Mouse (Mus musculus): ENCODE measurements at regions not wholly inside any gene's neighbourhood (a gene's known extent, or its start where the extent isn't known, plus 50 kb on each side); places are given as distances from the start of the nearest gene placed in this dataset.

DNA sequence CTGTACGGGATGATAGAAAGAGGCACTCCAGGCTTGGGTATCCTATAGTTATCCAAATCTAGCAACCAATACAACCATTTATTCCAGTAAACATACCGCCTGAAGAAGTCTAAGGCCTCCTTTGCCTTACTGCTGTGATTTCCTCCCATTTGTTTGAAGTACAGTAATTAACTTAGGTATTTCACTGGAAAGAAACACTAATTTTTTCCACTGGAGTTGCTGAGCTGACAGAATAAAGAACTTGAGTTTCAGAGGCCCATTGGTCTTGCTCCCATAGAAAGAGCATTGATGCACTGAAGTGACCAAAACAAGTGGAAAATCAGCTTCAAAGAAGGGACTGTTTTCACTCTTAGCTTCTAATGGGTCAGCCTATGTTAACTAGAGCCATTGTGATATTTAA lies 1100.8 kb upstream of the Gm7489 start:
- DNase-seq (ENCODE audit: low spot score in 2 of 2): no peak

- no peak for DNase-seq (ENCODE audit: low spot score in 2 of 2)
These were observed 1099.5 kb upstream of the Gm7489 start for GRCm38 (mm10) chr15:52785196-52785595.

- DNase-seq (ENCODE audit: low spot score in 2 of 2): no peak
These were observed 1098.7 kb upstream of the Gm7489 start for GRCm38 (mm10) chr15:52785976-52786375.

- no peak for DNase-seq (ENCODE audit: low spot score in 2 of 2)
These were observed 1079.1 kb upstream of the Gm7489 start for GRCm38 (mm10) chr15:52805479-52806199.

GRCm38 (mm10) chr15:52808622-52809021 lies 1076.1 kb upstream of the Gm7489 start:
- no peak for DNase-seq (ENCODE audit: low spot score in 2 of 2)

DNA sequence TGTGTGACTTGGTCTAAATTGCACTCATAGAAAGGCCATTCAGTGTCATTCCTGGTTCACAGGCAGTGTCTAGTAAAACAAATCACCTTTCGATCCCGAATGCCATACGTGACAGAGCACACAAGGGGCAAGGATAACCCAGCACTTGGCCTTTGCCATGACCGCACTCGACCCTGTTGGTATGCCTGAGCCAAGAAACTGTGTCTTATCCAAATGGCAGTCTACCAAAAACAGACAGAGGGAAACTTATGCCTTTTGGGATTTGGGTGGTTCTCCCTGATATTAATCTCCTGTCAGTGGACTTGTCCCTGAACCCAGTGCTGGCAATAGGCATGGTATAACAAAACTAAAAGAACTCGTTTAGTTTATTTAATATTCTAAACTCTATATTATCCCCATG lies 1063.9 kb upstream of the Gm7489 start:
- DNase-seq (ENCODE audit: low spot score in 2 of 2): no peak

DNA sequence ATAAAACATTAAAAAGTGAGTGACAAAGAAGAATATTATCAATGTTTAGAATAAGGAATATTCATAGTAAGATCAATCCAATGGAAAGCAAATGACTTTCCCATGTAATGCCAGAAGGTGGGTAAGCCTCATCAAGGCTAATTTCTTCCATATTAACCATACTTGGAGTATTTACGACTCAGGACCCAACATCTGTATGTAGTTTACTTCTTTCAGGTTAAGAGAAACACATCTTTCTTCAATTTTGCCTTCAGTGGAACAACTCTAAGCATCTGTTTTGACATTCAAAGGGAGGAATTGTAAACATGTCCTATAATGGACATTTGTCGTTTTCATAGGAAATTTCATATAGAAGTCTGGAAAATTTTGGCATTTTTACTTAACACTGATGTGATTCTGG lies 1047.8 kb upstream of the Gm7489 start:
- no peak for DNase-seq (ENCODE audit: low spot score in 2 of 2)

- DNase-seq (ENCODE audit: low spot score in 2 of 2): no peak
These were observed 1036.6 kb upstream of the Gm7489 start for GRCm38 (mm10) chr15:52848132-52848531.

DNA sequence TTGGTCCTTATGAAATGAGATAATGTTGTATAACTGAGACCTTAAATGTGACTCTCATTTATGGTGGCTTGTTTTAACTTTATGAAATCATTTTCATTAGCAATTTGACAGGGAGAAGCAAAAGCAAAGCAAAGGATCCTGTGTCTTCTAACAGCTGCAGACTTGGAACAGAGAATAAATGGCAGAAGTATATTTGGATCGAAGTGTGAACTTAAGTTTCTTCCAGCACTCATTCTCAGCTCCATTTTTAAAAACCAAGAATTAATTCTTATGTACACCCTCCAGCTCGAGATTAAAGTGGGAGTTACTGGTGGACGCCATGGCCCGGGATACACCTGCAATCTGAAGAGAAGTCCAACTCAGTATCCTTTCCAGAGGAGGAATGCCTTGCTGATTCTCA lies 1026.0 kb upstream of the Gm7489 start:
- no peak for DNase-seq (ENCODE audit: low spot score in 2 of 2)

DNA sequence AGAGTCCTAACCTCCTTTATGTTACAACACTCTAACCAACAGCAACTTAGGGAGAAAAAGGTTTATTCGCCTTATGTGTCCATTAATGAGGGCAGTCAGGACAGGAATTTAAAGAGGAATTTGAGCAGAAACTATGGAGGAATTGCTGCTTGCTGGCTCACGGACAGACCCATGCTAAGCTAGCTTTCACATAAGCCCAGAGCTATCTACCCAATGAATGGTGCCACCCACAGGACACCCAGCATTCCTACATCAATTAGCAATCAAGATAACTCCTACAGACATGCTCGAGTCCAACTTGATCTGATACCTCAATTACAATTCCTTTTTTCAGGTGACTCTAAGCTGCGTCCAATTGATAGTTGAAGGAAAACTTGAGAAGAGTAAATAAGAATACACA lies 1021.2 kb upstream of the Gm7489 start:
- no peak for DNase-seq (ENCODE audit: low spot score in 2 of 2)

DNA sequence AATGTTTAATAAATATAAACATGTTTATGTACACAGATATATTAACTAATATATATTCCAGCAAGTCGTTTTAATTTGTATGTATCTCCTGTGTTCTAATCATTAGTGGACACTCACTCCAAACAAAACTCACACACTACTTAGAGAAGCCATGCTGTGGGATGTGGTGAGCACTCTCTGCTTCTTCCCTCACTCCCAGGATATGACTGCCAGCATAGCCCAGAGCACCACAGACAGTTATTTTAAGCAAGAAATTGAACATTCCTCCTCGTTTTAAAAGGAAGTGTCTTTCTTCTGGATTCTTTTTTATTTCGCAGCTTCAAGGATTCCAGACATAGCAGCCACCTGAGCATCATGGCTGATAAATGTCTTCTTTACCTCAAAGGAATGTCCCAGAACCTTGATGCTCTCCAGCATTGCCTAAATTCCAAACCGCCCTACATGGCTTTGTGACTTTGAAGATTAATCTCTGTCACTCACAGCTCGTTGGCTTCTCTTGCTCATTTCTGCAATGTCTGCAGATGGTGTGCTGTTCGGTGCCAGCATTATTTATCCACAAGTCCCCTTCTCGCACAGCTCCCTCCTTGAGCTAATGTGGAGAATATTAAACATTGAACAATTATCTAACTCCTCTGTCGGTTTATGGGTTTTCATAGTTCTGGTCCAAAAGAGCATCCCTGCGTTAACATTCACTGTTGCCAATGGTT lies 992.3 kb upstream of the Gm7489 start:
- no peak for DNase-seq (ENCODE audit: low spot score in 2 of 2)

DNA sequence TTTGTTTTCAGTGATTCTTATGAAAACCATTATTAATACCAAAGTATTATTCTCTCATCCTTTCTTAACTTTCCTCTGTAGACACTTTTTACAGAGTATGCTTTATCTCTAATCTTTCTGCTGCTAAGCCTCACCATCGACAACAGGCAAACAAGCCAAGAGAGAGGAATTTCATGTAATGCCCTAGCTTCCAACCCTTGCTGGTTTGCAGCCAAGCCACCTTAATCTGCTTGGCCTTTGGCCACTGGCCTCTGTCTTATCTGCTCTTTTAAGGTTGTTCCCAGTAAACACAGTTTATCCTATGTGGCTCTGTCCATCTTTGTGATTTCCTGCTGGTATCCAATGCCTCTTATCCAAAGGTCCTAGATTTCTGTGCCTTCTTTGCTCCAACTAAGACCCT lies 986.6 kb upstream of the Gm7489 start:
- DNase-seq (ENCODE audit: low spot score in 2 of 2): no peak

DNA sequence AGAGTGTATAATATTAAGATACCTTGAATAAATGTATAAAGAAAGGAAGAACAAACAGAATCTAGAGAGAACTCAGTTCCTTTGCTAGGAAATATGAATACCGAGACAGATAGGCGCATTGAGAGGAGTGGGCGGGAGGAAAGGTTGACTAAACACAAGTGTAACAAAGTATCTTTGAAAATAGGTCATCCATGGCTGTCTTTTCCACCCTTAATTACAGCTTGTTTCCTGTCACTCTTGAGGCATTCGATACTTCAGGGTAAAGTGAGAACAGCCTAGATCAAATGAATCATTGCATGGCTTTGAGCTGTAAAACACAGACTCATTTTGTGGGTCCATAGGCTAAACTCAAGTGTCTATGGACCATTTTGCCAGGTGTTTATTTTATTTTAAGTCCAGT lies 985.3 kb upstream of the Gm7489 start:
- no peak for DNase-seq (ENCODE audit: low spot score in 2 of 2)

DNA sequence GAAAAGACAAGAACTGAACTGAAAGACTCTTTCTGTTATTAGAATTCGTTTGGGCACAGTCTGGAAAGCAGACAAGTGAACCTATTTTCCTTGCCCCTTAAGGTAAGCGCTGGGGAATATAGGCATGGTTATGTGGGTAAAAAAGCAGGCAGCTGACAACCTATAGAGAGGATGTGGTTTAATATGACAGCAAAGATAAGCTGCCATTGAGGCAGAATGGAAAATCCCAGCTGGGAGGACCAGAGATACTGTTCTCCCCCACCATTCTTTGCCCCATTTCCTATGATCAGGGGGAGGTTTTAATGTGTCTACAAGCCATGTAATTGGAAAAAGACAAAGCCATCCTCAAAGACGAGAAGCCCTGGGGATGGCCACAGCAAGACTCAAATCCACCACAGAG lies 984.9 kb upstream of the Gm7489 start:
- no peak for DNase-seq (ENCODE audit: low spot score in 2 of 2)

DNA sequence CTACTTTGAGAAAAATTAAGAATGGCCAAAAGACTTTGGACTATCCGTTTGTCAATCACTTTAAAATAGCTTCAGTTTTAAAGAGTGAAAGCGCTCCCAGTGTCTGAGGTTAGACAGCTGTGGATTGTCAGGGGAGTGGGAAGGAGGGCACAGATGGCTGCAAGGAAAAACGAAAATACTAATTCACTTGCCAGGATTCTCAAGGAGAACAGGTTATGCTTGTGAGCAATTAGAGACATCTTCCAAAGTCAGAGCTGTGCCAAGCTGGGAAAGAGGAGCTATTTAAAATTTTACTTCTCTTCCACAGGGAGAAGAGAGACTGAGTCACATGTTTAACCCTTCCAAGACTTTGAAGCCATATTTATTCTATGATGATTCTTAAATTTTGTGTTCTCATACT lies 979.5 kb upstream of the Gm7489 start:
- no peak for DNase-seq (ENCODE audit: low spot score in 2 of 2)

DNA sequence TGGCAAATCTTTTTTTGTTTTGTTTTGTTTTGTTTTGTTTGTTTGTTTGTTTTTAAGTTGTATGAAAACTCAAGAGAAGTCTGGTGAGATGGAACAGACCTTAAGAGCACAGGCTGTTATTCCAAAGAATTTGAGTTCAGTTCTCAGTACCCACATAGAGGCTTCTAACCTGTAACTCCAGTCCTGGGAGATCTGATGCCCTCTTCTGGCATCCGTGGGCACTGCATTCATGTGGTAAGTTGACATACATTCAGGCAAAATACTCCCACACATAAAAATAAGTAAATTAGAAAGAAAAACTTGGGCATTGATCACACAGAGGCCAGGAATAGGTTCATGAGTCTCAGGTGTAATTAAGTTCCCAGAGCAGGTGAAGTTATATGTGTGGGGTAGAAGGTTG lies 977.5 kb upstream of the Gm7489 start:
- no peak for DNase-seq (ENCODE audit: low spot score in 2 of 2)

DNA sequence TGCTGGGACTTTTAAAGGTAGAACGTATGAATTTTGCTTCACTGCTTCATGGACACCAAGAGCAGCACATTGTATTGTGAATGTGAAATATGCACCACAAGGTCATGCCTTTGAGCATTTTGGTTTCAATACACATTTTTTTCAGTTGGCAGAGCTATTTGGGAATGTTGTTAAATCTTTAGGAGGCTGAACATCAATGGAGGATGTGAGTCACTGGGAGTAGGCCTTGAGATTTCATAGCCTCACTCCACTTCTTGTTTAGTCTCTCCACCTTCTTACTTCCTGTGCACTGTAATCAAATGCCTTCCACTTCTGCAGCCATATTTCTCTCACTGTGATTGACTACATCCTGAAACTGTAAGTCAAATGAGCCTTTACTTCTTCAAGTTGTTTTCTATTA lies 962.4 kb upstream of the Gm7489 start:
- no peak for DNase-seq (ENCODE audit: low spot score in 2 of 2)

DNA sequence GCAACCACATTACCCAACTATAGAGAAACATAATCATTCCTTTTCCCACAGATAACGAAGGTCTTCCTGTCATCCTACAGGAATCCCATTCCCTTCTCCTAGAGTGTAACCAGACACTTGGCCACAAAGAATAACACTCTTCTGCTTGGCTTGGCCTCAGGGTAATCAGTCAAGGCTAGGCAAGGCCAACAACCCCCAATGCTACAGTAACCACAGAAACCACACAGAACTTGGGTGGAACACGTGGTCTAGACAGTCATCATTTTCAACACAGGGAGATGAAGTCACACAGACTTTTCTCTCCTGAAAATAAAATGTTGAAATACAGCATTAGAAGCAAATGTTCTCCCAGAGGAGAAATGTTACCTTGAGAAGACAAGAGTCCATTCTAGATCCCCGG lies 956.3 kb upstream of the Gm7489 start:
- DNase-seq (ENCODE audit: low spot score in 2 of 2): peak; percentile 3 to 10

DNA sequence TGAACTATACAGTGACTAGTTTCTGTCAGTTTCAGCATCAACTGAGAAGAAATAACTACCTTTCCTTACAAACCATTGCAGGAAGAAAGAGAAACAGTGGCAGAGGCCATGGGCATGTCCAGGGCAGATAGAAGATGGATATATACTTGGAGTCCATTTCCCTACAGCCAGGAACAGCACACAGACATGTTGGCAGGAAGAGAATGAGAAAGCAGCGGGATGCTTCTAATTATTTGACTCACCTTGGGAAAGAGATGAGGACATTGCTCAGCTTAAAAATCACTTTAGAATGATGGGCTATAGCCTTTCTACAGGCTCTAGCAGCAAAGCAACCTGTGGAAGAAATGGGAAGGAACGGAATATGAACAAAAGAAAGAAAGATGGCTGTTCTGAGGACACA lies 947.6 kb upstream of the Gm7489 start:
- no peak for DNase-seq (ENCODE audit: low spot score in 2 of 2)

DNA sequence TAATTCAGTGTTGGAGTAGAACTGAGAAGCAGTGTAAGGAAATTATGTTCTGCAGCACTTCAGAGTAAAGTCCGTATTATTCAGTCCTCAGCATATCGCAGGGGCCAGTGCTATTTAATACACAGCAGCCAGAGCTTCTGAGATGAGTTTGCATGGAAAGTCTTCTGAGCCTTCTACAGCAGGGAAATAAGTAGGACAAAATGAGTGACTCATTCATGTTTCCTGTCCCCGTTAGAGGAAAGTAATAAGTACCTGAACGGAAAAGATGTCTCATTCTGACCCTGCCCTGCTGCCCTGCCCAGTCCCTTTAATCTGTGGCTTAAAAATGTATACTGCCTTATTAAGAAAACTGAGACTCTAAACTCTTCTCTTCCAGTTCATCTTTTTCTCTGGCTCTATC lies 940.1 kb upstream of the Gm7489 start:
- DNase-seq (ENCODE audit: low spot score in 2 of 2): no peak

DNA sequence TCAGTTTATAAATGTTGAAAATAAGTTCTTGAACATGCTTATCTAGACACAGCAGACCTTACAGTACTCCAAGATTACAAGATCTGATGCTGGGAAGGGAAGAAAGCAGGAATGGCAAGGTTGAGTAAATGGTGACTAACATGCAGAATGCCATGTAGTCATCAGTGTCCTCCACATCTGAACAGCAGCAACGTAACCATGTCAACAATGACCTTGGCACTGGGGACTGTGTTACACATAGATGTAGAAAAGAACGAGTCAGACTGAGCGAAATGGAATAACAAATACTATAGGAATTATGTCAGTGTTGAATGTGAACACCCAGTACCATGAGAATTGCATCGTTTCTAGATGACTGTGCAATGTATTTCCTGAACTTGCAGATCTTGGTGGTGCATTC lies 936.5 kb upstream of the Gm7489 start:
- DNase-seq (ENCODE audit: low spot score in 2 of 2): no peak

GRCm38 (mm10) chr15:52953480-52953879 lies 931.2 kb upstream of the Gm7489 start:
- no peak for DNase-seq (ENCODE audit: low spot score in 2 of 2)

DNA sequence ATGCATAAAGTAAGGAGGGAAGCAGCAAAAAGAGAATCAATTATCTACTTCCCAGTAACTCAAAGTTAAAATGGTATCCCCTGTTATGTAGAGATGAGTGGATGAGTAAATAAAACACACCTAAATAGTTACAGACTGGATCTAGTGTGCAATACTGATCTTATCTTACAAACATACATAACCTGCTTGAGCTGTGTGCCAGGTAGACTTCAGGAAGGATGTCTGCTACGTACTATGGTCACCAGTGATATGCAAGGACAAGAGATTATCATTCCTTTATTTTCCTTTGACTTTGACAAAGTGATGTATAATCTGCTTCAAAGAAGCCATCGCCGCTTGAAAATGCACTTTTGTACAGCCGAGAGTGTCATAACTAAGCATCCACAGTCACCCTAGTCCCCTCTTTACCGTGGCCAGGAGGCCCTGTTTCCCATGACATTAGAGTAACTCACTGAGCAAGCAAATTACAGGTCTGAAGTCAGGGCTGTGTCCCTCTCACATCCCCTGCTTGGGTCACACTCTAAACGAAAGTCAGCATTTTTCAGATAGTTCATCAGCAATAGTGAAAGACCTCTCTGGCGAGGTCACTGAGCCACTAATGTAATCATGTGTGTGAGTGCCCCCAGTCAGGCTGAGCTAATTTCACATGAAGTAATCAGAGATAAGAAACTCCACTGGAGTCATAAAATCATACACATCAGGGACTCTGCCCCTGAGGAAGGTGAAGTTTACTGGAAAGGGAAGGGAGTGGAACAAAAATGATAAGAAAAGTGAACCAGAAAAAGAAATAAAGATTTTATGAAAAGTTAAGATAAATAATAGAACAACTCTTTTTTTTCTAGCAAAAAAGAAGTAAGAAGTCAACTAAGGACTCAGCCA lies 929.8 kb upstream of the Gm7489 start:
- DNase-seq (ENCODE audit: low spot score in 2 of 2): no peak

Data from natural killer cell, adult 2 months (primary cell).